Mouse (Mus musculus) heart, postnatal 4 days (tissue): ENCODE measurements around the gene Gm3476. TPM values are rescaled to one million over a fixed set of nuclear protein-coding genes. Genes with fewer than 3 reads are reported as not detected.
"Not testable (repeated sequence)": the region's sequence is repeated elsewhere in the genome, so short reads cannot be mapped to it uniquely, and the experiment has no call there.

Source experiments
- DNase-seq: peaks from one replicate; pipeline ENCODE4 v3.0.0; 2021
- total RNA-seq, 2 experiments: library from RNA; stranded (reverse); gene quantifications; 2 replicates each; pipeline ENCODE4 v1.2.3; 2021

The Gm3476 gene
- total RNA-seq: not detected

DNA sequence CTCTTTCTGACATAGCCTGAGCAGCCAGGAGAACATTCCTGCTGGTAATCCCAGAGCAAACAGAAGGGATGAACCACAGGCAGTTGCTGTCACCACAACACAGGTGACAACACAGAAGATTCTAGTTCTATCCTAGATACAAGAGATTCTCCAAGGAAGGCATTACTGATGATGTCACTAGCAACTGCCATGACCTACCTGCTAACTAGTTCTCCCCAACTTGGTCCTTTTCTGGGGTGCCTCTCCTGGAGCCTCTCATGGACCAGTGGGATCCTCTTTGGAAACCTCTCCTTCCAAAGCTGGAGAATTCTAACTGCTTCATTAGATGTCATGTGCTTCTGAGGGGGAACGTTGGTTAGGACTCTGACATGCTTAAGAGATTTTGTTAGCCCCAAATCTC is at the start of gene Gm3476:
Gm3476 (minus strand) TSS at position 101 of the 400 bp plus-strand sequence.
- not testable (repeated sequence) for DNase-seq

DNA sequence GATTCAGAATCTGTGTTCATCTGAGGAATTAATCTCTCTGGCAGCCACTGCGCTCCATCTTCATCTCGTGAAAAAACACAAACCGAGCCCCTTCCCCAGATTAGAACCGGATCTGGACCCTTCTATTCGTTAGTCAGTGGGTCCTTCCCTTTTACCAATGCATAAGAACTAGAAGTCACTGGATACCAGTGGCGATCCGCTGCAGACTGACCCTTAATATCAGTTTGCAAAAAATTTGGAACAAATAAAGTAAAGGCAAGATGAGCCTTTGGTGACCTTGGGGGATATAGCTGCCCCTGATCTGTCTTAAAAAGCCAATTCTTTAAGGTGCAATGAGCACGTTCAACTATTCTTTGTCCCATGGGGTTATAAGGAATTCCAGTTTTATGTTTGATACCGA is 37.9 kb upstream of the Gm3476 start:
- peak; percentile 3 for DNase-seq

DNA sequence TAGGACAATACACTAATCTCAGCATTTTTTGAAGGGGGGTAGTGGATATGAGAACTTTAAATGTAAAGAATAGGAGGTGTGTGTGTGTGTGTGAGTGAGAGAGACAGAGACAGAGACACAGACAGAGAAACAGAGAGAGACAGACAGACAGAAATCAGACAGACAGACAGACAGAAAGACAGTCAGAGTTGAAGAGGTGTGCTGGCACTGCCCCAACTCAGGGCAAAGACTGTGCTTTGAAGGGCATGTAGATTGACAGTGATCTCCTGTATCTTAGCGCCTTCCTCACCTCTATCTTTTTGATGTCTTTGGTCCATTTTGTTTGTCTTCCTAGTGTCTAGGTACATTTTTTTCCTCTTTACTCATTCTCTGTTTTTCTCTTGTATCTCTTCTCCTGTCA is 35.5 kb upstream of the Gm3476 start:
- DNase-seq: not testable (repeated sequence)

DNA sequence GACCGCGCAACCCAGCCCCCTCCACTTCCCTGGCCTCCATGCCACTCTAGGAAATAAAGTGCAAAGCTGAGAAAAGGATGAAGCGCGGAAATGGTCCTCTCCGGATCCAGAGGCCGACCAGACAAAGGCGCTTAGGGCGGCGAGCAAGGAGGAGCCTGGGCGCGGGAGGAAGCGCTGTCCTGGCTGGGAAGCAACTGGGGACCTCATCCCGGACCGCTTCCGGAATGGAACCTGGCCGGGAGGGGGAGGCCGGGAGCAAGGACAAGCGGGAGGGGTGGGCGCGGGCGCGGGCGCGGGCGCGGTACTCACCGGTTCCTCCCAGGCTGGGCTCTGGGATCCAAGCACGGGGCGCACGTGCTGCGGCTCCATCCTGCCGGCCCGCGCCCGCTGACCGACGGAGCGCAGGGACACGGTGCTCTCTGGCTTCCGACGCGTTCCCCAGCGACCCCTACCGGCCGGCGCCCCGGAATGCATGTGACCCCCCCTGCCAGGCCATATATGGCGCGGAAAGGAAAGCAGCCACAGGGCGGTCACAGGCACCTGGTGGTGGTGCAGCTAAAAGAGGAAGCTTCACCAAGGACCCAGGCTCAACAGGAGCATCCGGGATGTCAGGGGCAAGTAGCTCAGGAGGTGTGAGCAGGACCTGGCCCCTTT is 17.2 kb downstream of the Gm3476 start, which contains the start of gene Gm3468:
Gm3468 (minus strand) TSS at position 394 of the 654 bp plus-strand sequence.
- DNase-seq: peak; percentile 74

DNA sequence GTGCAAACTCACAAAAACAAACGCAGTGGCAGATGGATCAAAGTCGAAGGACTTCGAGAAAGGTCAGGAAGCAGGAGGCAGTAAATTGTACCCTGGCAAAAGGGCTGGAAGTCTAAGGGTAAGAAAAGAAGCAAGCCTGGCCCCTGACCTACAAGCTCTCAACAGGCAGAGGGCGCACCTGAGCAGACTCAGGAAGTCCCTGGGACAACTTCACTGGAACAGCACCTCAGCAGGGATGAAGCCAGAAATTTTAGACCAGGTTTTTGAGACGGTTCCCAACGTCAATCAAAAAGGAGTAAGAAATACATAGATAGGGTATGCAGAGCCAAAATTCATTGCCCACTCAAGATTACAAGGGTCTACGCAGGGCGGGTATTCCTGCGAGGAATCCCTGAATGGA is 18.1 kb downstream of the Gm3476 start:
- not testable (repeated sequence) for DNase-seq

DNA sequence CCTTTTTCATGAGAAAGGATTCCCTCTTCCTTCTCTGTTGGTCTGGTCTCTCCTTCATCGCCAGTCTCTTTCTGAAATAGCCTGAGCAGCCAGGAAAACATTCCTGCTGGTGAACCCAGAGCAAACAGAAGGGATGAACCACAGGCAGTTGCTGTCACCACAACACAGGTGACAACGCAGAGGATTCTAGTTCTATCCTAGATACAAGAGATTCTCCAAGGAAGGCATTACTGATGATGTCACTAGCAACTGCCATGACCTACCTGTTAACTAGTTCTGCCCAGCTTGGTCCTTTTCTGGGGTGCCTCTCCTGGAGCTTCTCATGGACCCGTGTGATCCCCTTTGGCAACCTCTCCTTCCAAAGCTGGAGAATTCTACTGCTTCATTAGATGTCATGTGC is 31.8 kb downstream of the Gm3476 start, which contains the start of gene Gm8206:
Gm8206 (minus strand) TSS at position 101 of the 400 bp plus-strand sequence.
- DNase-seq: not testable (repeated sequence)

DNA sequence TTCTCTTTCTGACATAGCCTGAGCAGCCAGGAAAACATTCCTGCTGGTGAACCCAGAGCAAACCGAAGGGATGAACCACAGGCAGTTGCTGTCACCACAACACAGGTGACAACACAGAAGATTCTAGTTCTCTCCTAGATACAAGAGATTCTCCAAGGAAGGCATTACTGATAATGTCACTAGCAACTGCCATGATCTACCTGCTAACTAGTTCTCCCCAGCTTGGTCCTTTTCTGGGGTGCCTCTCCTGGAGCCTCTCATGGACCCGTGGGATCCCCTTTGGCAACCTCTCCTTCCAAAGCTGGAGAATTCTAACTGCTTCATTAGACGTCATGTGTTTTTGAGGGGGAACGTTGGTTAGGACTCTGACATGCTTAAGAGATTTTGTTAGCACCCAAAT is 67.4 kb downstream of the Gm3476 start, which contains the start of gene Gm6337:
Gm6337 (minus strand) TSS at position 101 of the 400 bp plus-strand sequence.
- DNase-seq: not testable (repeated sequence)

Other genes starting within 250 kb of the Gm3476 start
- 1 to 10 TPM; 1.1 to 1.4 TPM for gene Gm8237, start 245.4 kb downstream of the Gm3476 start, total RNA-seq
- under 1 TPM; 0.29 to 0.41 TPM for gene Gm3248, start 164.1 kb downstream of the Gm3476 start, total RNA-seq
- not detected for gene Gm3453, start 146.7 kb downstream of the Gm3476 start, total RNA-seq
- gene Gm6337, start 67.5 kb downstream of the Gm3476 start, total RNA-seq: not detected
- under 1 TPM in 1 of 2 experiments, not detected in 1; 0.63 TPM for gene Gm8206, start 31.9 kb downstream of the Gm3476 start, total RNA-seq
- under 1 TPM; 0.47 to 0.76 TPM for gene Gm3468, start 17.1 kb downstream of the Gm3476 start, total RNA-seq
- gene Gm21560, start 93.5 kb upstream of the Gm3476 start, total RNA-seq: 1 to 10 TPM in 1 of 2 experiments, under 1 TPM in 1; 0.74 to 1.7 TPM
- gene Gm3411, start 161.4 kb upstream of the Gm3476 start, total RNA-seq: 1 to 10 TPM in 1 of 2 experiments, under 1 TPM in 1; 0.86 to 1.8 TPM
- not detected for gene Gm21103, start 179.0 kb upstream of the Gm3476 start, total RNA-seq
- gene Gm3618, start 217.9 kb upstream of the Gm3476 start, total RNA-seq: not detected